Mouse (Mus musculus) kidney, adult 11 months (tissue): ENCODE measurements at regions not wholly inside any gene's neighbourhood (a gene's known extent, or its start where the extent isn't known, plus 50 kb on each side); places are given as distances from the start of the nearest gene placed in this dataset.

Source experiments
- DNase-seq: peaks from one replicate; pipeline ENCODE4 v3.0.0; 2022

GRCm38 (mm10) chr13:78361236-78361635, 161.7 kb upstream of the Nr2f1 start:
- DNase-seq, result no peak

GRCm38 (mm10) chr13:78348830-78349229, 149.3 kb upstream of the Nr2f1 start:
- no peak for DNase-seq

- no peak for DNase-seq
Observed at GRCm38 (mm10) chr13:78324443-78325206, 125.1 kb upstream of the Nr2f1 start.

GRCm38 (mm10) chr13:78323183-78323582, 123.6 kb upstream of the Nr2f1 start:
- DNase-seq, result no peak

- DNase-seq, result no peak
Observed at GRCm38 (mm10) chr13:78318434-78318833, 118.9 kb upstream of the Nr2f1 start.

GRCm38 (mm10) chr13:78310837-78311236, 111.3 kb upstream of the Nr2f1 start:
- no peak for DNase-seq
